Mouse (Mus musculus) E14TG2a.4 (cell line): Measurements from ENCODE around the gene Kiss1.

ENCODE experiments used
- CTCF ChIP-seq: conservative IDR thresholded peaks from 2 replicates; pipeline ENCODE4 v1.5.1; 2014; ENCODE audit warnings: low read length
- NANOG ChIP-seq: IDR thresholded peaks from 2 replicates; pipeline ENCODE4 v1.6.1; 2014; ENCODE audit warnings: borderline replicate concordance, low read length, mixed read lengths
- POU5F1 ChIP-seq: IDR thresholded peaks from 2 replicates; pipeline ENCODE4 v1.6.1; 2014; ENCODE audit warnings: low read length, borderline replicate concordance

DNA sequence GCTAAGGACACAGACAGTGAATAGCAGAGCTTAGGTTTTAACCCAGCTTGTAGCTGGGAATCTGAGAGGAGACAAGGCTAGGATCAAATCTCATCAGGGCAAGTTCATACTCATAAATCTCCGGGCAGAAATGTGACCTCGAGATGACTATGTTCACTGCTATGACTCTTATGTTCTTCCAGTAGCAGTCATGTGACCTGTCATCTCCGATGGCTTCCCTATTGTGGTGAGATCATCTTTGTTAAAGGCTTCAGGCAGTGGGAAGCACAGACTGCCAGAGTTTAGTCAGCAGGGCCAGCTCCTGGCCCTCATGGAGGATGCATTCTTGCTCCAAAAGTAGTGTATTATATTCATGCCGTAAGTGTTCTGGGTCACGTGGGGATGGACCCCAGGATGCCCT lies 44.7 kb upstream of the Kiss1 start:
- TF ChIP-seq CTCF (no peak), POU5F1 (no peak), NANOG (no peak)
